Mouse (Mus musculus): Measurements from ENCODE around the gene N4bp3. TPM values are rescaled to one million over a fixed set of nuclear protein-coding genes. Genes with fewer than 3 reads are reported as not detected.

Gene N4bp3
- polyA plus RNA-seq, 1 experiment from 2014 or later: 43.9 TPM

- no peaks in the 10 kb centered on the region for H3K27me3 ChIP-seq (replicated peaks; ENCODE audit: insufficient read depth, low read length)
- H3K9ac ChIP-seq (replicated peaks; ENCODE audit: low read depth): no peak overlapping the region
- H3K9me3 ChIP-seq (ENCODE audit: low read length): no peaks in the 10 kb centered on the region
- peaks cover 8% of the 10 kb centered on the region for H3K4me1 ChIP-seq (ENCODE audit: insufficient read depth, low read depth, low read length)
- no peak overlapping the region for H3K4me2 ChIP-seq (replicated peaks; ENCODE audit: low read depth, low read length)
- H3K27ac ChIP-seq (ENCODE audit: low read length): no peak overlapping the region
- no peaks in the 10 kb centered on the region for H3K36me3 ChIP-seq (ENCODE audit: insufficient read depth, low read length)
- no peak for TF ChIP-seq EP300 (IDR thresholded peaks at IDR 0.05)
- DNase-seq (ENCODE audit: low spot score): no peak
- H3K4me3 ChIP-seq (ENCODE audit: low read depth, low read length): no peak overlapping the region
- WGBS: 56% methylated on average over 15 of the region's 15 CpGs
- no peak for ATAC-seq
Measured at GRCm38 (mm10) chr11:51643761-51644160, 6.9 kb downstream of the N4bp3 start.

- no peak for ATAC-seq
- Histone ChIP-seq H3K9me3 (ENCODE audit: low read length) (no peaks in the 10 kb centered on the region), H3K9ac (replicated peaks; ENCODE audit: low read depth) (no peak overlapping the region), H3K4me2 (replicated peaks; ENCODE audit: low read depth, low read length) (no peak overlapping the region), H3K4me1 (ENCODE audit: insufficient read depth, low read depth, low read length) (peaks cover 8% of the 10 kb centered on the region), H3K36me3 (ENCODE audit: insufficient read depth, low read length) (no peaks in the 10 kb centered on the region), H3K4me3 (ENCODE audit: low read depth, low read length) (no peak overlapping the region), H3K27ac (ENCODE audit: low read length) (no peak overlapping the region), H3K27me3 (replicated peaks; ENCODE audit: insufficient read depth, low read length) (no peaks in the 10 kb centered on the region)
- no peak for DNase-seq (ENCODE audit: low spot score)
- no peak for TF ChIP-seq EP300 (IDR thresholded peaks at IDR 0.05)
- TF ChIP-seq CTCF (IDR thresholded peaks at IDR 0.05): no peak
- 65% methylated on average over 9 of the region's 9 CpGs for WGBS
Measured at GRCm38 (mm10) chr11:51643202-51643601, 7.4 kb downstream of the N4bp3 start.

GRCm38 (mm10) chr11:51640748-51641147, 9.9 kb downstream of the N4bp3 start:
- Histone ChIP-seq H3K27me3 (replicated peaks; ENCODE audit: insufficient read depth, low read length) (no peaks in the 10 kb centered on the region), H3K4me3 (ENCODE audit: low read depth, low read length) (no peak overlapping the region), H3K27ac (ENCODE audit: low read length) (peak overlapping the region; percentile 54; the same call in 1 of the 2 replicates), H3K9me3 (ENCODE audit: low read length) (no peaks in the 10 kb centered on the region), H3K9ac (replicated peaks; ENCODE audit: low read depth) (no peak overlapping the region), H3K4me1 (ENCODE audit: insufficient read depth, low read depth, low read length) (peaks cover 11% of the 10 kb centered on the region), H3K4me2 (replicated peaks; ENCODE audit: low read depth, low read length) (no peak overlapping the region), H3K36me3 (ENCODE audit: insufficient read depth, low read length) (no peaks in the 10 kb centered on the region)
- DNase-seq (ENCODE audit: low spot score) (peak; percentile 46), ATAC-seq (peak; percentile 58)
- WGBS: 39% methylated on average over 7 of the region's 7 CpGs
- TF ChIP-seq EP300 (IDR thresholded peaks at IDR 0.05) (no peak), CTCF (IDR thresholded peaks at IDR 0.05) (no peak)

DNA sequence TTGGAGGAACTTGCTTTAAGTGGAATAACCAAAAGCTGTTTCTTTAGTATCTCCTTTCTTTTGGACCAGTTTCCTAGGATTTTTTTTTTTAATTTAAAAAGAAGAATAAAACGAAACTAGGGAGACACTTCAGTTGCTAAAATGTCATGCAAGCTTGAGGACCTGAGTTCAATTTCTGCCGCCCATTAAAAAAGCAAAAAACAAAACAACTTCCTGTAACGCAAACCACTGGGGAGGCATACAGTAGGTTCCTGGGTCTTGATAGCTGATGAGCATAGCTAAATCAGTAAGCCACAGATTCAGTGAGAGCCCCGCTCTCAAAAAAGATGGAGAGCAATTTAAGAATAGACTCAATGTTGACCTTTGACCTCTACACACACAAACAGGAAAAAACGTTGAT, 12.1 kb downstream of the N4bp3 start:
- no peak for TF ChIP-seq CTCF (IDR thresholded peaks at IDR 0.05)
- TF ChIP-seq EP300 (IDR thresholded peaks at IDR 0.05): no peak
- ATAC-seq (no peak), DNase-seq (ENCODE audit: low spot score) (no peak)
- H3K27ac ChIP-seq (ENCODE audit: low read length): peak overlapping the region; percentile 51; the same call in 1 of the 2 replicates
- H3K4me1 ChIP-seq (ENCODE audit: insufficient read depth, low read depth, low read length): peaks cover 6% of the 10 kb centered on the region
- no peaks in the 10 kb centered on the region for H3K36me3 ChIP-seq (ENCODE audit: insufficient read depth, low read length)
- WGBS: 55% methylated on average over 5 of the region's 5 CpGs
- no peaks in the 10 kb centered on the region for H3K27me3 ChIP-seq (replicated peaks; ENCODE audit: insufficient read depth, low read length)
- no peak overlapping the region for H3K4me3 ChIP-seq (ENCODE audit: low read depth, low read length)
- H3K4me2 ChIP-seq (replicated peaks; ENCODE audit: low read depth, low read length): no peak overlapping the region; the same call in 1 of the 2 replicates
- no peak overlapping the region for H3K9ac ChIP-seq (replicated peaks; ENCODE audit: low read depth)
- H3K9me3 ChIP-seq (ENCODE audit: low read length): no peaks in the 10 kb centered on the region

DNA sequence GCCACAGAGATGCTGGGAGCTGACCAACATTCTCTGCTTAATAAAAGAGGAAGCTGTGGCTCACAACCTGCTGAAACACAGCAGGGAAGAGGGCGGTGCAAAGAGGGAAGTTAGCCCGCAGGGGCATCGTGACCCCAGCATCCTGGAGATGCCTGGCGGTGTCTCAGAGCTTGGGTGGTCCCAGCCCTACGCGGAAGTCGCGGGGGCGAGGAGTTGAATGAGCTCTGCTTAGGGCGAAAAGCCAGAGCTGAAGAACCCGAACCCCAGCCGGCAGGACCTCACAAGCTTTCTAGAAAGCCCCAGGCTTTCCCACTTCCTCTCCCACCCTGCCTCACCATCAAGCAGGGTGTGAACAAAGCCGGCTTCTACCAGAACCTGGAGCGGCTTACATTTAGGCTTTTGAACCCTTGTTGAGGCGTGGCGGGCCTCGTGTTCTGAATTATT, 12.6 kb downstream of the N4bp3 start:
- DNase-seq (ENCODE audit: low spot score): peak; percentile 55
- peak; percentile 7; the same call in 1 of the 2 replicates for ATAC-seq
- TF ChIP-seq EP300 (IDR thresholded peaks at IDR 0.05) (no peak), CTCF (IDR thresholded peaks at IDR 0.05) (no peak)
- 5% methylated on average over 17 of the region's 17 CpGs for WGBS
- peak overlapping the region; percentile 51; the same call in 1 of the 2 replicates for H3K27ac ChIP-seq (ENCODE audit: low read length)
- H3K4me3 ChIP-seq (ENCODE audit: low read depth, low read length): no peak overlapping the region
- H3K27me3 ChIP-seq (replicated peaks; ENCODE audit: insufficient read depth, low read length): no peaks in the 10 kb centered on the region
- H3K4me2 ChIP-seq (replicated peaks; ENCODE audit: low read depth, low read length): peak overlapping the region; percentile 28
- no peaks in the 10 kb centered on the region for H3K36me3 ChIP-seq (ENCODE audit: insufficient read depth, low read length)
- H3K9me3 ChIP-seq (ENCODE audit: low read length): no peaks in the 10 kb centered on the region
- H3K9ac ChIP-seq (replicated peaks; ENCODE audit: low read depth): no peak overlapping the region
- H3K4me1 ChIP-seq (ENCODE audit: insufficient read depth, low read depth, low read length): peaks cover 6% of the 10 kb centered on the region

DNA sequence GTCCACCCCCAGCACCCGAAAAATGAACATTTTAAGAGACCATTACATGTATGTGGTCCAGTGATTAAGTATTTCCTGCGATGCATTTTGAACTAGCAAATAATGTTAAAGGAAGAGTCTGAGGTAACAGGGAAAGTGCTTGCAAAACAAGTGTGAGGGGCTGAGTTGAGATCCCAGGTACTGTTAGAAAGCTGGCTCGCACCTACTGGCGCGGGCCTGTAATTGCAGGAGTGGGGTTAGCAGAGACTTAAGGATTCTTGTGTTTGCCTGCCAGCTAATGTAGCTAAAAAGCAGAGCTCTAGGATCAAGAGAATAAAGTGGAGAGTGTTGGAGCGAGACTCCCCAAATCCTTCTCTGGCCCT, 14.3 kb downstream of the N4bp3 start:
- 4% methylated on average over 6 of the region's 6 CpGs for WGBS
- H3K4me1 ChIP-seq (ENCODE audit: insufficient read depth, low read depth, low read length): peaks cover 6% of the 10 kb centered on the region
- H3K4me3 ChIP-seq (ENCODE audit: low read depth, low read length): peak overlapping the region; percentile 69
- no peaks in the 10 kb centered on the region for H3K27me3 ChIP-seq (replicated peaks; ENCODE audit: insufficient read depth, low read length)
- ATAC-seq (peak; percentile 56), DNase-seq (ENCODE audit: low spot score) (peak; percentile 91)
- no peaks in the 10 kb centered on the region for H3K36me3 ChIP-seq (ENCODE audit: insufficient read depth, low read length)
- H3K4me2 ChIP-seq (replicated peaks; ENCODE audit: low read depth, low read length): peak overlapping the region; percentile 79
- peak; percentile 80 for TF ChIP-seq CTCF (IDR thresholded peaks at IDR 0.05)
- TF ChIP-seq EP300 (IDR thresholded peaks at IDR 0.05): no peak
- H3K9me3 ChIP-seq (ENCODE audit: low read length): no peaks in the 10 kb centered on the region
- peak overlapping the region; percentile 91 for H3K27ac ChIP-seq (ENCODE audit: low read length)
- peak overlapping the region; percentile 57 for H3K9ac ChIP-seq (replicated peaks; ENCODE audit: low read depth)

All from lung, postnatal 0 days (tissue).